Mouse (Mus musculus): ENCODE measurements at regions not wholly inside any gene's neighbourhood (a gene's known extent, or its start where the extent isn't known, plus 50 kb on each side); places are given as distances from the start of the nearest gene placed in this dataset.

DNA sequence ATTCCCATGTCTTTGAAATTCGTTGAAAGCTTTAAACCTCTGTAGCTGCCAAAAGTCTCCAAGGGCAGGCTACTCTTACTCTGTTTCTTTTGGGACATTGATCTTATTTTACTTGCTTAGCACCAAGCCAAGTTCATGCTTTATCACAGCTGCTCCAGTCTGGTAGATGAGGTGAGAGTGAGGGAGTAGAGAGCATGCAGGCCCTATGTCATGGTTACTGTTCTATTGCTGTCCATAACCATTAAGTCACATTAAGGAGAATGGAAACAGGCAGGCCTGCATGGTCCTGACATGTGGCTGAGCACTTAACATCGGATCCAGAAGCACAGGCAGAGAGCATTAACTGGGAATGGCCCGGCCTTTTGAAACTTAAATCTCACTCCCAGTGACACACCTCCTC, 203.1 kb downstream of the Gm9733 start:
- H3K4me1 ChIP-seq, result no peaks in the 10 kb centered on the region
- H3K4me3 ChIP-seq, result no peak overlapping the region
- no peak overlapping the region for H3K27ac ChIP-seq
- H3K4me2 ChIP-seq, result no peak overlapping the region
- H3K27me3 ChIP-seq, result no peaks in the 10 kb centered on the region
- no peaks in the 10 kb centered on the region for H3K36me3 ChIP-seq
- H3K9ac ChIP-seq, result no peak overlapping the region
- 36% methylated on average over 3 of the region's 3 CpGs for WGBS
- H3K9me3 ChIP-seq, result no peaks in the 10 kb centered on the region
- peak; percentile 71; the same call in 1 of the 2 replicates for ATAC-seq (ENCODE audit: insufficient number of reproducible peaks, low FRiP score, low TSS enrichment, low read depth)

DNA sequence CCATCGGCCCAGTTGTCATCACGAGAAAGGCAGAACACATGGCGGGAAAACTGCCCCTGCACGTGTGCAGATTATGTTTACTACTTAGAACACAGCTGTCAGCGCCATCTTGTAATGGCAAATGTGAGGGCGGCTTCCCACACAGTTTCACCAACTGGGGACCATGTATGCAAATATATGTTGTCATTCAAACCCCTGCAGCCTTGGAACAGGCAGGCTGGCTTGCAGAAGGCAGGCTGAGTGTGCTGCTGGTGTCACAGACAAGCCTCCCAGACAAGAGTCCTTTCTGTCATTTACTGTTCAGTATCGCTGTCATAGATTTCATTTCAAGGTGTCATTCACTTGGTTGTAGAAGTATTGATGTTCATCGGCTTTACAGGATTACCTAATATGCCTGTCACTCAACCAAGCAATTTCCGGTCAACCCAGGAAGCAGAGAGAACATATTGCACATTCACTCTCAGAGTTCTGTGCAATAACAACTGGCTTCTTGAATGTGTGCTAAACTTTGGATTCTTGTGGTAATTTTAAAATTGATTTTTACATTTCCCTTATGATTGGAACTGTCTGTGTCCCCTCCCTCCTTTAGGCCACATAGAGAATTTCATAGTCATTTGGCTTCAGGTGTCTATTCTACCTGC, 202.3 kb downstream of the Gm9733 start:
- Histone ChIP-seq H3K4me1 (no peaks in the 10 kb centered on the region), H3K36me3 (no peaks in the 10 kb centered on the region), H3K9me3 (no peaks in the 10 kb centered on the region), H3K4me2 (no peak overlapping the region), H3K4me3 (no peak overlapping the region), H3K27ac (no peak overlapping the region), H3K27me3 (no peaks in the 10 kb centered on the region), H3K9ac (no peak overlapping the region)
- no peak for ATAC-seq (ENCODE audit: insufficient number of reproducible peaks, low FRiP score, low TSS enrichment, low read depth)
- WGBS, result 80% methylated on average over 9 of the region's 9 CpGs

DNA sequence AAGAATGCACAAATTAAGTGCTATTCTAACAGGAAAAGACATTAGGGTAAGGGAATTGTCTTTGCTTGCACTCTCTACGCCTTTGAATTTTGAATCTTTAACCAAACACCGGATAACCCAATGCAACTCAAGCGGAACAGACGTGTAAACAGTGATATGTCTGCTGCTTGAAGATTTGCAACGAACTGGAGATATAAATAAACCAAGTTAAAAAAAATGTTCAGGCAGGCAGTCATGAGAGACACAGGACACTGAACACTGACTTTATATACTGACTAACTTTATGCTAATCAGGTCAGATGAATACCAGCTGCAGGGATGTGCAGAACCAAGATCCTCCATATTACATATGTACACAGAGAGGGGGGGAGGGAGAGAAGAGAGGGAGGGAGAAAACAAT, 200.0 kb downstream of the Gm9733 start:
- Histone ChIP-seq H3K36me3 (no peaks in the 10 kb centered on the region), H3K27ac (no peak overlapping the region), H3K4me3 (no peak overlapping the region), H3K27me3 (no peaks in the 10 kb centered on the region), H3K4me1 (no peaks in the 10 kb centered on the region), H3K4me2 (no peak overlapping the region), H3K9ac (no peak overlapping the region), H3K9me3 (no peaks in the 10 kb centered on the region)
- no peak for ATAC-seq (ENCODE audit: insufficient number of reproducible peaks, low FRiP score, low TSS enrichment, low read depth)
- WGBS, result 74% methylated on average over 5 of the region's 5 CpGs

DNA sequence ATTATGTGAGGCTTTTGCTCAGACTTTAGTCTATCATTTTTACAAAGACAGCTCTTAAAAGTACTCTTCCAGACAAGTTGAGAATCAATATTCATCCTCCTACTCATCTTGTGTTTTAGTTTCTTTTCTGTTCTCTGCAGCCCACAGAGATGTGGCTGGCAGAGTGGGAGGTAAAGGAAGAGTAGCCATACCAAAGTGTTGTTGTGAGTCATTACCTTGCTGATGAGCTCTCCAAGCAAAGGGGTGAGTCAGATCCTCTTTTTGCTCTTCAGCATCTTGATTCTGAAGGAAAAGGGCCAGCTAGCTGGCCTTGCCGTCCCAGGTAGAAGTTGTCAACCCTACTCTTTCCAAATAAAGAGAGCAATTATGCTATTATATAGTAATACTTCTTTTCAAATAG, 192.6 kb downstream of the Gm9733 start:
- WGBS, result 88% methylated on average over 1 of the region's 1 CpGs
- Histone ChIP-seq H3K4me3 (no peak overlapping the region), H3K4me1 (no peaks in the 10 kb centered on the region), H3K27ac (no peak overlapping the region), H3K36me3 (no peaks in the 10 kb centered on the region), H3K9me3 (no peaks in the 10 kb centered on the region), H3K9ac (no peak overlapping the region), H3K27me3 (no peaks in the 10 kb centered on the region), H3K4me2 (no peak overlapping the region)
- no peak for ATAC-seq (ENCODE audit: insufficient number of reproducible peaks, low FRiP score, low TSS enrichment, low read depth)

DNA sequence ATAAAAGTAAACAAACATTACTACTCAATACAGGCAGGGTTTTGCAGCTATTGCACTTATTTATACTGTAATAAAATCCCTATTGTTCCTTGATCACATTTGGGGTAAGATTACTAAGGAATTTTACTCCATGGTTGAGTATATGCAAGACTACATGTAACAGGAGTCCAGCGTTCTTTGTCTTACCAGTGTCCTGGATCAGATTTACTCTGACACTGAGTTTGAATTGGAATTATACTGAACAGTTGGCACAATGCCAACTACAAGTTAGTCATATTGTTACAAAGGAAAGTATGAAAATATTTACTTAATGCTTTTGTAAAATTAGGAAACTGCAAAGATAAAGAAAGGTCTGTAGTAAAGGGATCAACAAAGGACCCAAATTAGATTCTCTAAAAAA, 178.4 kb downstream of the Gm9733 start:
- no peak for ATAC-seq (ENCODE audit: insufficient number of reproducible peaks, low FRiP score, low TSS enrichment, low read depth)
- 47% methylated on average over 1 of the region's 1 CpGs for WGBS
- no peaks in the 10 kb centered on the region for H3K27me3 ChIP-seq
- no peak overlapping the region for H3K9ac ChIP-seq
- H3K27ac ChIP-seq, result no peak overlapping the region
- H3K4me3 ChIP-seq, result no peak overlapping the region
- no peaks in the 10 kb centered on the region for H3K9me3 ChIP-seq
- H3K4me2 ChIP-seq, result no peak overlapping the region
- H3K4me1 ChIP-seq, result no peaks in the 10 kb centered on the region
- no peaks in the 10 kb centered on the region for H3K36me3 ChIP-seq

DNA sequence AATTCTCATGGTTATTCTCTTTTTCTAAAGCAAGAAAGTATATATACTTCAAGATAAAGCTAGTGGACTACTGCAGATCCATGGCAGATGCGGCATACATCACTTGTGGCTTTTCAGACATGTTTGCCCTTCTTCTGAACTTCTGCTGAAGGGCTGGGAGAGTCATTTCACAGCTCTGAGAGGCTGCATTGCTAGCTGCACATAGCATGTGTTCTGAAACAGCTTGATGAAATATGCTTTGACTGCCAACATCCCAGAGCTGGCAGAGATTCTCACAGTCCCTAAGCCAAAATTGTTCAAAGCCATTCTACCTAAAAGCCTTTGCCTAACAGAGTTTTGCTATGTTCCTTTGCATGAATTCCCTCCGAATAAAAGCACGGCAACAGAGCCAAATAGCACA, 177.9 kb downstream of the Gm9733 start:
- Histone ChIP-seq H3K36me3 (no peaks in the 10 kb centered on the region), H3K9me3 (no peaks in the 10 kb centered on the region), H3K4me1 (no peaks in the 10 kb centered on the region), H3K27me3 (no peaks in the 10 kb centered on the region), H3K27ac (no peak overlapping the region), H3K9ac (no peak overlapping the region), H3K4me3 (no peak overlapping the region), H3K4me2 (no peak overlapping the region)
- 0 out of 2 replicates have a peak, but pooled peaks have one; percentile 48 for ATAC-seq (ENCODE audit: insufficient number of reproducible peaks, low FRiP score, low TSS enrichment, low read depth)
- 48% methylated on average over 3 of the region's 3 CpGs for WGBS

DNA sequence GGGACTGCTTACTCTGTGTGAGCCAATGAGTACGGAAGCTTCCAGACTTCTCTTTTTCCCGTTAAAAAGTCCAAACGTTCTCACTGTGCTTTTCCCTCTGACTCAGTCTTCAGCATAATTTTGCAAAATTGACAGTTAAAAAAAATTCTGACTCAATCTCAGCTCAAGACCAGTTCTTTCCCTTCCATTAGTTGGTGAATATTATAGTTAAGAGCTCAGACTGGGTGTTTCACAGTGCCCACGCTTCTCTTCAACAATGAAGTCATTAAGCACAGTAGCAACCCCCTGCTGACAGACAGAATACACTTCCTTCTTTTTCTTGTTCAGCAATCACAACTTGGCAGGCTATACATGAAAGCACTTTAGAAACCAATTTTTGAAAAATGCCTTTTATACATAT, 175.4 kb downstream of the Gm9733 start:
- H3K4me2 ChIP-seq, result no peak overlapping the region
- WGBS, result 67% methylated on average over 4 of the region's 4 CpGs
- H3K9me3 ChIP-seq, result no peaks in the 10 kb centered on the region
- no peaks in the 10 kb centered on the region for H3K4me1 ChIP-seq
- H3K4me3 ChIP-seq, result no peak overlapping the region
- H3K27ac ChIP-seq, result no peak overlapping the region
- no peak overlapping the region for H3K9ac ChIP-seq
- no peaks in the 10 kb centered on the region for H3K36me3 ChIP-seq
- ATAC-seq (ENCODE audit: insufficient number of reproducible peaks, low FRiP score, low TSS enrichment, low read depth), result no peak
- no peaks in the 10 kb centered on the region for H3K27me3 ChIP-seq

- Histone ChIP-seq H3K4me1 (no peaks in the 10 kb centered on the region), H3K36me3 (no peaks in the 10 kb centered on the region), H3K27ac (no peak overlapping the region), H3K9me3 (no peaks in the 10 kb centered on the region), H3K4me3 (no peak overlapping the region), H3K9ac (no peak overlapping the region), H3K4me2 (no peak overlapping the region), H3K27me3 (no peaks in the 10 kb centered on the region)
- WGBS, result 79% methylated on average over 1 of the region's 1 CpGs
- ATAC-seq (ENCODE audit: insufficient number of reproducible peaks, low FRiP score, low TSS enrichment, low read depth), result no peak
Observed at GRCm38 (mm10) chr3:15157842-15158241, 174.3 kb downstream of the Gm9733 start.

DNA sequence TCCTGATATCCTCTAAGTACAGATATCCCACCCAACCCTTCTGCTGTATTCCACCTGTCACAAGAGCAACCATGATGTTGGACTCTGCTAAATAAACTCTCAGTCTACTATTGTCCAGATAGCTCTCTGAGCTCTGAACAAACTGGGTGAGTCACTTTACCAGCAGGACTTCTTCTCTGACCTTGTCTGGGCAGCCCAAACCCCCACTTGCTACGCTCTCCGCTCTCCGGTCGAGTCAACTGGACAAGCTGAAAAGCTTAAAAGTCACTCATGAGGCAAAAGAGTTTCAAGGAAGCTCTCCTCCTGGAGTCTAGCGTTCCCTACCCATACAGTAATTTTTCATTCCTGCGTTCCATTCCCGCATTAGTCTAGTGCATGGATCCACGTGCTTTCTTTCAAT, 173.2 kb downstream of the Gm9733 start:
- H3K4me3 ChIP-seq, result no peak overlapping the region
- 90% methylated on average over 8 of the region's 8 CpGs for WGBS
- H3K4me2 ChIP-seq, result no peak overlapping the region
- H3K27me3 ChIP-seq, result no peaks in the 10 kb centered on the region
- no peaks in the 10 kb centered on the region for H3K36me3 ChIP-seq
- H3K4me1 ChIP-seq, result no peaks in the 10 kb centered on the region
- no peaks in the 10 kb centered on the region for H3K9me3 ChIP-seq
- ATAC-seq (ENCODE audit: insufficient number of reproducible peaks, low FRiP score, low TSS enrichment, low read depth), result no peak
- H3K27ac ChIP-seq, result no peak overlapping the region
- H3K9ac ChIP-seq, result no peak overlapping the region

- 78% methylated on average over 8 of the region's 8 CpGs for WGBS
- H3K27me3 ChIP-seq, result no peaks in the 10 kb centered on the region
- no peak overlapping the region for H3K27ac ChIP-seq
- H3K4me2 ChIP-seq, result no peak overlapping the region
- ATAC-seq (ENCODE audit: insufficient number of reproducible peaks, low FRiP score, low TSS enrichment, low read depth), result no peak
- no peak overlapping the region for H3K4me3 ChIP-seq
- no peaks in the 10 kb centered on the region for H3K4me1 ChIP-seq
- H3K36me3 ChIP-seq, result no peaks in the 10 kb centered on the region
- no peak overlapping the region for H3K9ac ChIP-seq
- no peaks in the 10 kb centered on the region for H3K9me3 ChIP-seq
Observed at GRCm38 (mm10) chr3:15159965-15160714, 172.0 kb downstream of the Gm9733 start.

DNA sequence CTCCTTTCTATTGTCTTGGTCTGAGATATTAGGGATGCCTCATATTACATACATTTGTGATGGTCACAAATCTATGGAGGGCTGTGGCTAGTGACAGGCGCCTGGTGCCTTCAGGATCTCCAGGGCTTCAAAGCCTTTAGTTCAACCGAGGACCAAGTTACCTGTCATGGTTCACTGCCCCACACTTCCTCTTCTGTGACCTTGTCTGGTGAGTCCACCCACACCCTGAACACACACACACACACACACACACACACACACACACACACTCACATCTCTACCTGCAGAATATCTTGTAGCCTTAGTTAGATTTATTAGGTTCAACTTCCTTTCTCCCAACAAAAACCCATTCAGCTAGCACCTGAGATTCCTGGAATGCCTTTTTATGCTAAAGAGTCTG, 156.3 kb downstream of the Gm9733 start:
- H3K4me3 ChIP-seq, result no peak overlapping the region
- 88% methylated on average over 2 of the region's 2 CpGs for WGBS
- no peaks in the 10 kb centered on the region for H3K9me3 ChIP-seq

GRCm38 (mm10) chr3:15179079-15179812, 152.9 kb downstream of the Gm9733 start:
- no peak overlapping the region for H3K4me2 ChIP-seq
- WGBS, result 50% methylated on average over 6 of the region's 6 CpGs
- no peaks in the 10 kb centered on the region for H3K36me3 ChIP-seq
- H3K4me3 ChIP-seq, result no peak overlapping the region
- H3K27me3 ChIP-seq, result no peaks in the 10 kb centered on the region
- H3K4me1 ChIP-seq, result no peaks in the 10 kb centered on the region
- H3K9me3 ChIP-seq, result no peaks in the 10 kb centered on the region
- no peak overlapping the region for H3K9ac ChIP-seq
- H3K27ac ChIP-seq, result no peak overlapping the region
- no peak for ATAC-seq (ENCODE audit: insufficient number of reproducible peaks, low FRiP score, low TSS enrichment, low read depth)

More for the DNA sequence above, 156.3 kb downstream of the Gm9733 start:
- H3K4me1 ChIP-seq, result no peaks in the 10 kb centered on the region
- no peaks in the 10 kb centered on the region for H3K36me3 ChIP-seq
- H3K4me2 ChIP-seq, result no peak overlapping the region
- H3K27me3 ChIP-seq, result no peaks in the 10 kb centered on the region
- no peak overlapping the region for H3K27ac ChIP-seq
- no peak for ATAC-seq (ENCODE audit: insufficient number of reproducible peaks, low FRiP score, low TSS enrichment, low read depth)
- no peak overlapping the region for H3K9ac ChIP-seq
